9 mouse cellular contexts compared by ENCODE assay signal in the genomic region with DNA sequence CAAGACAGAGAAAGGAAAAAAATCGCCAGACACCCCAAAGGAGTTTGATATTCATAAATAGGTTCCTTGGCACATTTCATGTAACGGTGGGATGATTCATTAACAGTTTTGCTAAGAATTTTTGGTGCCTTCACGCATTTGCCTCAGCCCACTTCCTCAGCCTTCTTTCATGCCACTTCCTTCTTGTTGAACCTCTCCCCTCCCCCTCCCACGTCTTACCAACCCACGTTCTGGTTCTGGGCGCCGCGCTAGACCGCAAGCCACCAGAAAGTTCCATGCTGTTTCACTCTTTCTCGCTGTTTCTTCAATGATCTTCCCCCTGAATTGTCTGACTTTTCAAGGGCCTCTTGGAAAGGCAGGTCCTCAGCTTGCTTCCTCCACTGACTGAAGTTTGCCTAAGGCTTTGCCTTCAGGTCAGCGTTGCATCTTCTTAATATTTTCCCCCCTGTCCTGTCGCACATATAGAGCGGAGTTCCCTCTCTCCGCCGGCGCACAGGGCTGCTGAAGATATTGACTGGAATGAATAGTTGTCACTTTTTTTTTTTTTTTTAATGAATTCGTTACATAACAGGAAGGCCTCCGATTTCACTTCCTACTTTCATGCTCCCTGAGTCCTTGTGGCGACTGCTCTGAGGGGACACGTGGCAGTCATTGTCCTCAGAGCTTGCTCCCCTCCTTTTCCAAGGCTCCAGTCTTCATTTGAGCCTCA. TPM values are rescaled to one million over a fixed set of nuclear protein-coding genes. Genes with fewer than 3 reads are reported as not detected.
DNase-seq lines count a peak whose midpoint lies in the region; ATAC-seq and TF ChIP-seq lines count a peak whose summit lies in the region.
"Had no signal": no experiment of that assay in that cellular context is flagged by ENCODE, and none has a peak within 500 bp of the region (broad histone marks: within the 10 kb centered on the region; RNA-seq: fewer than 3 reads in every experiment).

No protein-coding gene starts in this region.

- peaks cover 12% of the 10 kb centered on the region for H3K4me1 ChIP-seq in heart, embryonic 13.5 days
- peaks cover 12% of the 10 kb centered on the region; the same call in 1 of the 2 replicates for H3K4me1 ChIP-seq in bone marrow, adult 2 months (ENCODE audit: control insufficient read depth, insufficient read depth, low read length)
- H3K4me1 ChIP-seq in lung, embryonic 14.5 days (ENCODE audit: insufficient read depth), result no peaks in the 10 kb centered on the region
- H3K4me1 ChIP-seq in midbrain, embryonic 11.5 days (ENCODE audit: control insufficient read depth, insufficient read depth, low read length), result no peaks in the 10 kb centered on the region
- no peaks in the 10 kb centered on the region for H3K4me1 ChIP-seq in midbrain, embryonic 14.5 days (ENCODE audit: control insufficient read depth, insufficient read depth, low read length)

- no peak for ATAC-seq in heart, embryonic 13.5 days (ENCODE audit: extremely low read depth, insufficient number of reproducible peaks, low FRiP score, low TSS enrichment)
- no peak for ATAC-seq in lung, embryonic 14.5 days (ENCODE audit: insufficient read depth)
- ATAC-seq in midbrain, embryonic 11.5 days (ENCODE audit: low FRiP score), result no peak
- no peak for ATAC-seq in midbrain, embryonic 14.5 days (ENCODE audit: low FRiP score, low TSS enrichment)

- H3K4me3 ChIP-seq in heart, embryonic 13.5 days, result no peak overlapping the region
- peak overlapping the region; percentile 98 for H3K4me3 ChIP-seq in bone marrow, adult 2 months (replicated peaks; ENCODE audit: control insufficient read depth, low read depth, low read length)
- no peak overlapping the region for H3K4me3 ChIP-seq in lung, embryonic 14.5 days (ENCODE audit: low read depth, low read length)
- H3K4me3 ChIP-seq in midbrain, embryonic 11.5 days (ENCODE audit: low read depth, low read length), result no peak overlapping the region
- no peak overlapping the region for H3K4me3 ChIP-seq in midbrain, embryonic 14.5 days (replicated peaks; ENCODE audit: low read depth, low read length)

- DNase-seq in heart, postnatal 4 days, result no peak
- DNase-seq in lung, embryonic 14.5 days, result no peak
- DNase-seq in splenic B cell, adult 2 months (ENCODE audit: low read depth, low spot score), result peak; percentile 94
- no peak for DNase-seq in adrenal gland, postnatal 4 days (ENCODE audit: low spot score in 2 of 2)
- no peak for DNase-seq in midbrain, embryonic 11.5 days (ENCODE audit: low spot score, missing footprints)
- no peak for DNase-seq in midbrain, embryonic 14.5 days

- H3K9me3 ChIP-seq in heart, embryonic 13.5 days, result no peaks in the 10 kb centered on the region
- no peaks in the 10 kb centered on the region for H3K9me3 ChIP-seq in lung, embryonic 14.5 days (ENCODE audit: low read depth, low read length)
- no peaks in the 10 kb centered on the region for H3K9me3 ChIP-seq in midbrain, embryonic 11.5 days (ENCODE audit: control insufficient read depth, low read length)
- H3K9me3 ChIP-seq in midbrain, embryonic 14.5 days (ENCODE audit: control insufficient read depth, low read length), result no peaks in the 10 kb centered on the region

- no peak overlapping the region for H3K27ac ChIP-seq in heart, embryonic 13.5 days (replicated peaks)
- H3K27ac ChIP-seq in bone marrow, adult 2 months (ENCODE audit: control insufficient read depth, insufficient read depth, low read depth, low read length, poor library complexity), result peak overlapping the region; percentile 90
- H3K27ac ChIP-seq in lung, embryonic 14.5 days (ENCODE audit: low read depth), result peak overlapping the region; percentile 54
- no peak overlapping the region for H3K27ac ChIP-seq in midbrain, embryonic 11.5 days (ENCODE audit: low read depth, low read length)
- no peak overlapping the region for H3K27ac ChIP-seq in midbrain, embryonic 14.5 days (replicated peaks; ENCODE audit: low read depth, low read length)

- no peak for TF ChIP-seq CTCF in bone marrow, adult 2 months (IDR thresholded peaks at IDR 0.05; ENCODE audit: control insufficient read depth, insufficient read depth, low read length)
- TF ChIP-seq CTCF in lung, embryonic 14.5 days (IDR thresholded peaks at IDR 0.05; ENCODE audit: low read depth), result no peak

- no peak overlapping the region for H3K9ac ChIP-seq in heart, embryonic 13.5 days
- H3K9ac ChIP-seq in lung, embryonic 14.5 days, result no peak overlapping the region
- no peak overlapping the region for H3K9ac ChIP-seq in midbrain, embryonic 11.5 days (ENCODE audit: low read length)
- H3K9ac ChIP-seq in midbrain, embryonic 14.5 days (replicated peaks; ENCODE audit: low read length), result no peak overlapping the region

- peak overlapping the region; percentile 30; the same call in 1 of the 2 replicates for H3K4me2 ChIP-seq in heart, embryonic 13.5 days
- peak overlapping the region; percentile 35 for H3K4me2 ChIP-seq in lung, embryonic 14.5 days
- H3K4me2 ChIP-seq in midbrain, embryonic 11.5 days, result no peak overlapping the region
- H3K4me2 ChIP-seq in midbrain, embryonic 14.5 days (ENCODE audit: low read length), result no peak overlapping the region

- no peak; the same call in 1 of the 2 replicates for TF ChIP-seq POLR2A in bone marrow, adult 2 months (IDR thresholded peaks at IDR 0.05; ENCODE audit: borderline replicate concordance, control insufficient read depth, low read depth, low read length)

- no peaks in the 10 kb centered on the region for H3K27me3 ChIP-seq in heart, embryonic 13.5 days (replicated peaks)
- no peaks in the 10 kb centered on the region for H3K27me3 ChIP-seq in lung, embryonic 14.5 days (ENCODE audit: insufficient read depth, low read length)
- H3K27me3 ChIP-seq in splenic B cell, adult 2 months (ENCODE audit: control insufficient read depth, insufficient read depth, low read length, poor library complexity, severe bottlenecking), result no peaks in the 10 kb centered on the region
- no peaks in the 10 kb centered on the region for H3K27me3 ChIP-seq in midbrain, embryonic 11.5 days (ENCODE audit: control insufficient read depth, insufficient read depth, low read length)
- no peaks in the 10 kb centered on the region for H3K27me3 ChIP-seq in midbrain, embryonic 14.5 days (ENCODE audit: control insufficient read depth, insufficient read depth, low read length)

- WGBS in heart, embryonic 13.5 days, result 79% methylated on average over 20 of the region's 20 CpGs
- WGBS in bone marrow, adult 2 months, result 3% methylated on average over 20 of the region's 20 CpGs
- WGBS in lung, embryonic 14.5 days, result 73% methylated on average over 20 of the region's 20 CpGs
- whole genome bisulfite sequencing in midbrain, embryonic 11.5 days, result 88% methylated on average over 20 of the region's 20 CpGs
- 85% methylated on average over 20 of the region's 20 CpGs for WGBS in midbrain, embryonic 14.5 days

- no peaks in the 10 kb centered on the region for H3K36me3 ChIP-seq in heart, embryonic 13.5 days
- H3K36me3 ChIP-seq in lung, embryonic 14.5 days (ENCODE audit: insufficient read depth), result no peaks in the 10 kb centered on the region
- no peaks in the 10 kb centered on the region; the same call in 1 of the 2 replicates for H3K36me3 ChIP-seq in splenic B cell, adult 2 months (ENCODE audit: control insufficient read depth, insufficient read depth, low read length, poor library complexity, severe bottlenecking)
- H3K36me3 ChIP-seq in midbrain, embryonic 11.5 days (ENCODE audit: control insufficient read depth, insufficient read depth, low read length), result no peaks in the 10 kb centered on the region
- no peaks in the 10 kb centered on the region for H3K36me3 ChIP-seq in midbrain, embryonic 14.5 days (ENCODE audit: control insufficient read depth, insufficient read depth, low read length)

RNA-seq across cellular contexts. Expression of a gene that starts 48.5 kb away (rescaled TPM):
- polyA plus RNA-seq in heart, embryonic 13.5 days (2015; fragmentation: Nextera tagmentation; extraction: Ambion mirVana), result 24.5 and 29.1 TPM in 2 replicates
- 10 to 100 TPM; 17.9 to 18.3 TPM for total RNA-seq in heart, postnatal 4 days (2021)
- 67.5 and 169 TPM in 2 replicates for polyA plus RNA-seq in bone marrow, adult 2 months (2011; ENCODE audit: insufficient read depth, insufficient read length, low replicate concordance, missing spikeins)
- 49.7 and 55.6 TPM in 2 replicates for polyA plus RNA-seq in lung, embryonic 14.5 days (2014; fragmentation: Nextera tagmentation; extraction: Ambion mirVana)
- total RNA-seq in adrenal gland, postnatal 4 days (2021), result 10 to 100 TPM; 19.9 to 22.8 TPM
- polyA plus RNA-seq in midbrain, embryonic 11.5 days (2014; fragmentation: Nextera tagmentation; extraction: Ambion mirVana), result 30.9 and 34.7 TPM in 2 replicates
- polyA plus RNA-seq in midbrain, embryonic 14.5 days (2014; fragmentation: Nextera tagmentation; extraction: Ambion mirVana), result 5.1 and 19.0 TPM in 2 replicates

RNA-seq across cellular contexts. Expression of a gene that starts 48.7 kb away (rescaled TPM):
- 0.11 TPM in 1 of 2 replicates, not detected in the other for polyA plus RNA-seq in heart, embryonic 13.5 days (2015; fragmentation: Nextera tagmentation; extraction: Ambion mirVana)
- total RNA-seq in heart, postnatal 4 days (2021), result not detected
- not detected in 2 replicates for polyA plus RNA-seq in bone marrow, adult 2 months (2011; ENCODE audit: insufficient read depth, insufficient read length, low replicate concordance, missing spikeins)
- 0.07 and 0.09 TPM in 2 replicates for polyA plus RNA-seq in lung, embryonic 14.5 days (2014; fragmentation: Nextera tagmentation; extraction: Ambion mirVana)
- total RNA-seq in adrenal gland, postnatal 4 days (2021), result under 1 TPM in 1 of 2 experiments, not detected in 1; 0.11 TPM
- polyA plus RNA-seq in midbrain, embryonic 11.5 days (2014; fragmentation: Nextera tagmentation; extraction: Ambion mirVana), result 0.08 and 0.10 TPM in 2 replicates
- polyA plus RNA-seq in midbrain, embryonic 14.5 days (2014; fragmentation: Nextera tagmentation; extraction: Ambion mirVana), result 0.08 TPM in 1 of 2 replicates, not detected in the other
- polyA plus RNA-seq: large intestine, adult 2 months had no signal

Comparison
In these comparisons a context has a peak if more than half of its experiments do, and no peak if none do; other contexts are left out.
1. H3K27ac ChIP-seq: peak in bone marrow, adult 2 months (single experiment) and lung, embryonic 14.5 days (single experiment); none in heart, embryonic 13.5 days (single experiment), midbrain, embryonic 11.5 days (single experiment) and midbrain, embryonic 14.5 days (single experiment).
2. H3K4me2 ChIP-seq: peak in heart, embryonic 13.5 days (single experiment) and lung, embryonic 14.5 days (single experiment); none in midbrain, embryonic 11.5 days (single experiment) and midbrain, embryonic 14.5 days (single experiment).